Mouse (Mus musculus) embryo, embryonic 10.5 days (tissue): ENCODE results near the gene Esf1.
"Not testable (repeated sequence)": the region's sequence is repeated elsewhere in the genome, so short reads cannot be mapped to it uniquely, and the experiment has no call there.

Source experiments
- DNase-seq: peaks from one replicate; pipeline ENCODE4 v3.0.0-alpha.2; 2015; ENCODE audit warnings: low spot score

Gene Esf1

GRCm38 (mm10) chr2:140170127-140170802, at the start of gene Esf1, which contains the start of gene Ndufaf5:
Esf1 (minus strand) TSS chr2:140170564.
Ndufaf5 (plus strand) TSS chr2:140170649.
- peak; percentile 99 for DNase-seq

- no peak for DNase-seq
These were observed 45.6 kb upstream of the Esf1 start for GRCm38 (mm10) chr2:140215965-140216364.

- no peak for DNase-seq
These were observed 45.1 kb upstream of the Esf1 start for GRCm38 (mm10) chr2:140215415-140215814.

GRCm38 (mm10) chr2:140214519-140215027, 44.2 kb upstream of the Esf1 start:
- no peak for DNase-seq

- DNase-seq = no peak
These were observed 33.4 kb upstream of the Esf1 start for GRCm38 (mm10) chr2:140203756-140204155.

GRCm38 (mm10) chr2:140202573-140202972, 32.2 kb upstream of the Esf1 start:
- no peak for DNase-seq

- peak; percentile 12 for DNase-seq
These were observed 30.3 kb upstream of the Esf1 start for GRCm38 (mm10) chr2:140200713-140201112.

GRCm38 (mm10) chr2:140185685-140186210, 15.4 kb upstream of the Esf1 start:
- DNase-seq = not testable (repeated sequence)

GRCm38 (mm10) chr2:140170803-140171553, 614 bp upstream of the Esf1 start:
- DNase-seq = peak; percentile 28

- DNase-seq = no peak
These were observed 1.3 kb downstream of the Esf1 start for GRCm38 (mm10) chr2:140169057-140169456.

GRCm38 (mm10) chr2:140163351-140163854, 7.0 kb downstream of the Esf1 start:
- no peak for DNase-seq

GRCm38 (mm10) chr2:140159186-140159730, 11.1 kb downstream of the Esf1 start:
- DNase-seq = peak; percentile 50

- not testable (repeated sequence) for DNase-seq
These were observed 18.6 kb downstream of the Esf1 start, which contains the start of gene Gm17374 for GRCm38 (mm10) chr2:140151743-140152142. Gm17374 (plus strand) TSS chr2:140152043.

- peak; percentile 17 for DNase-seq
These were observed 44.8 kb downstream of the Esf1 start for GRCm38 (mm10) chr2:140125516-140125915.

- DNase-seq = no peak
These were observed 56.5 kb downstream of the Esf1 start for GRCm38 (mm10) chr2:140113851-140114250.

- DNase-seq = no peak
These were observed 61.4 kb downstream of the Esf1 start for GRCm38 (mm10) chr2:140108945-140109344.

GRCm38 (mm10) chr2:140107641-140108040, 62.7 kb downstream of the Esf1 start:
- no peak for DNase-seq

GRCm38 (mm10) chr2:140104951-140105350, 65.4 kb downstream of the Esf1 start:
- DNase-seq = no peak

GRCm38 (mm10) chr2:140100551-140101474, 69.6 kb downstream of the Esf1 start:
- no peak for DNase-seq

GRCm38 (mm10) chr2:140099971-140100370, 70.4 kb downstream of the Esf1 start:
- DNase-seq = no peak

- no peak for DNase-seq
These were observed 73.2 kb downstream of the Esf1 start for GRCm38 (mm10) chr2:140097131-140097591.
